Mouse (Mus musculus) embryo, embryonic 11.5 days (tissue): ENCODE data around the gene Ppfia1.

ENCODE experiments used
- DNase-seq: peaks from one replicate; pipeline ENCODE4 v3.0.0-alpha.2; 2012; ENCODE audit warnings: low read depth, low spot score

Ppfia1 gene

DNA sequence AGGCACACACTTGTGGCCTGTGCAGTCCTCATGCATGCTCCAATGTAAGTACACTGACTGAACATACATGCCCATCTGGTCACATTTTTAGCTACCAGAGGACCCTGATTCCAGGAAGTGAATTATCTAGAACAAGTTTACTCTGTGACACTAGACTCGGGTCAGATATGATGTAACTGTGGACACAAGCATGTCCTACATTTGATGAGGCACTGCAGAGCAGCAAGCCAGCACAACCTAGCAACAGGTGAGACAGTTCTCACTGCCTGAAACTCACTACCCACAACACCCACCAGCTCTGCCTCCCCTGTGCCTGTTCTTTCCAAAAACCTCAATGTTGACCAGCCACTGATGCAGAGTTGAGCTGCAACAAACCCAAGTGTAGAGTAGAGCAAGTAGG lies 2.7 kb downstream of the Ppfia1 start:
- no peak for DNase-seq

DNA sequence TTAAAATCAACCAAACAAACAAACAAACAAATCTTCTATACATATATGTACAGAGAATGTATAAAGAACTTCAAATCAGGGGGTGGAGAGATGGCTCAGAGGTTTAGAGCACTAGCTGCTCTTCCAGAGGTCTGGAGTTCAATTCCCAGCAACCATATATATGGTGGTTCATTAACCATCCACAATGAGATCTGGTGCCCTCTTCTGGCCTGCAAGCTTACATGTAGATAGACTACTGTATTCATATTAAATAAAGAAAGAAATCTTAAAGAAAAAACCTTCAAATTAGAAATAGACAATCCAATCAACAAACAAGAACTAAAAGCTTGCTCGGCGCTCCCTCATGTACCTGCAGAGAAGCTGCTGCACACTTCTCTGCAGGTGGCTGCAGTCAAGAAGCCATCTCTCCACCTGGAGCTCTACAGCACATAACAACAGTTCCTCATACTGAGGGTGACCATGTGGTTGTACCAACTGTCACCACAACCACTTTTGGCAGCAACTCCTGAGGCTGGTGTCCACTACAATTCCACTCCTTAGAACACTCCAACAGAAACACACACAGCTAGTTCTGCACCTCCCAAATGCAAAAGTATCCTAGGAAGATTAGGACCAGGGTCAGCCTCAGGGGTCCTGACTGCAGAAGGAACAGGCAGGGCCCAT lies 3.5 kb downstream of the Ppfia1 start:
- no peak for DNase-seq

DNA sequence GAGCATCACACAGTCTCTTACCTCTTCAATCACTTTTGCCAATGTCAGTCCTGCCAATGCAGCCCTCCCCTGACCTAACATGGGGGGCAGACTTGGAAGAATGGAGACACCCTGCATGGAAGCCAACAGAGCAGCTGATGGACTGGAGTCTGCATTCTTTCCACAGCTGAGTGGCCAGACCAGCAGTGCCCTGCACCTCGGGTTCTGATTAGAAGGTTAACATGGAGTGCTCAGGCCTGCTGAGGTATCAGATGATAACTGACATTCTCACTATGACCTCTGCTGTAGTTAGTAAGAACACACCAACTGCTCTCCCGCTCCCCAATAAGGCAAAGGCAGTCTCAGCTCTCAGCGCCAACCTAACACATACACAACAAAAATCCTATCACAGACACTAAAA lies 8.3 kb downstream of the Ppfia1 start:
- no peak for DNase-seq

- DNase-seq: no peak
Observed at GRCm38 (mm10) chr7:144541351-144541750, 12.2 kb downstream of the Ppfia1 start.

DNA sequence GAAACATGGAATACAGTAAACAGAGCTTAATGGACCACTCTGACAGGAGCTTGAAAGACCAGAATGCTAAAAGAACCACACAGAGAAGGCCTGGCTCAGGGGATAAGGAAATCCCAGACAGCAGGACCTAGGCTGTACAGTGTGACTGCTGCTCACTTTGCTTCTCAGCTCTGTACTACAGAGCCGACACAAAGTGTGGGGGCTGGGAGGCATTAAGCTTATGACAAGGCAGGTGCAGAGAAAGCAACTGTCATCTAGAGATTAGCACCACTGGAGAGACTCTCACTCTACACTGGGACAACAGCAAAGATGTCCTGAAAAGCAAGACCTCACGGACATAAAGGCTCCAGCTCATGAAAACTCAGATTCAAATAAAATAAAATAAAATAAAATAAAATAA lies 14.4 kb downstream of the Ppfia1 start:
- DNase-seq: no peak

GRCm38 (mm10) chr7:144538030-144538644 lies 15.4 kb downstream of the Ppfia1 start:
- no peak for DNase-seq

DNA sequence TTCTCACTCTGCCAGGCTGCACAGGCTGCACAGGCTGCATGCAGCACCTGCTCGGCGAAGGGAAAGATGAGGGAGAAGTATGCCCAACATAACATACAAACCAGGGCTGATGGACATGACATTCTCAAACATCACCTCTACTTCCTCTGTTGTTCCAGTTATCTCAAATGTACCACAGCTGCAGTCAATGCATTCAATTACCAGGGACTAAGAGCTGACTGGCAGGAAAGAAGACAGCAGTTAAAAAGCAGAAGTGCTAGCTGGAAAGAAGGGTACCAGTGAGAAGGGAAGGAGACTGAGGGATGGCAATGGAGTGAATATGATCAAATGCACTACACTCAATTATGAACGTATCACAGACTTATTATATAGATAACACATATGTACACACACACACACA lies 17.2 kb downstream of the Ppfia1 start:
- no peak for DNase-seq

GRCm38 (mm10) chr7:144534773-144535172 lies 18.8 kb downstream of the Ppfia1 start:
- DNase-seq: no peak

DNA sequence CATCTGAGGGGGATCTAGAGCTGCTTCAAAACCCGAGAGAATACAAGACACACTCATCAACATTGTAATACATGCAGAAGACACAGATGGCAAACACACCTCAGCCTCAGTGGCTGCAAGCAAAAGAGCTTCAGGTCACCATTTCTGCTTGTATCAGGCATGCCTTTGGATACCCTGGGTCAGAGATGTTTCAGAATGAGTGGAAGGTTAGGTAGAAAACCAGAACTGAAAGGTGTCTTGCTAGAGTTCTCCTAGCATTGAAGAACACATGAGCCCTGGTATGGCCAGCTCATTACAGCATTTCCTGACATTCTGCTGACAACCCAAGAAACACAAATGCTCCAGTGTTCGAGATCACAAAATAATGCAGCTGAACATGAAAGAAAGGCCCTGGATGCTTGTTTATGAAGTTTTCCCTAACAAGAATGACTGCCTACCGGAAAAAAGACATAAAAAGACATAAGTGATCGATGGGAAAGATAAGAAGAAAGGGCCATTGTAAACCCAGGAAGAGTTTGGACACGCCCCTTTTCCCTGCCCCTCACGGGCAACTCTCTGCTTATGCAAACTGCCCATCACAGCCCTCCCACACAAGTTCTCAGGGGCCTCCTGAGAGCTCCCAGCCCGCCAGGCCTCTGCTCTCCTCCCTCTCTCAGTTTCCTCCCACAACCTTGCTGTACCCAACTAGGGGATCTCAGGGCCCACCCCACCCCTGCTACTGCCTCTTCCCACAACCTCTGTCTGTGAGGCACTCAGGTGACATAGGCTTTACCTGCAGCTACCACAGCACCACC lies 21.7 kb downstream of the Ppfia1 start:
- no peak for DNase-seq

DNA sequence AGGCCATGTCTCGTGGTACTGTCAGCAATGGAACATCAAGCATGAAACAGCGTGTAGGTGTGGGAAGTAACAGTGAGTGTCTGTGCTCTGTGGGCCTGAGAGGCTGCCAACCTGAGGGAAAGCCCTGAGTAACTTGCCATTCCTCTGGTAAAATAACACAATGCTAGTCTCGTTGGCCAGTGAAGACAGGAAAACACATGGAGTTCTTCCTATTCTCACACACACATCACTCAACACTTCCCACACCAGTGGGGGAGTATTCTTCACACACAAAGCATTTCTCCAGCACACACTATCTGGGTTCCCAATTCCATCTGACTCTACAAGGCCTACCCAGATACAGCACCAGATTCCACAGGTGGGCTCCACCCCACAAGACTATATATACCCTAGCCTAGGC lies 23.7 kb downstream of the Ppfia1 start:
- no peak for DNase-seq

DNA sequence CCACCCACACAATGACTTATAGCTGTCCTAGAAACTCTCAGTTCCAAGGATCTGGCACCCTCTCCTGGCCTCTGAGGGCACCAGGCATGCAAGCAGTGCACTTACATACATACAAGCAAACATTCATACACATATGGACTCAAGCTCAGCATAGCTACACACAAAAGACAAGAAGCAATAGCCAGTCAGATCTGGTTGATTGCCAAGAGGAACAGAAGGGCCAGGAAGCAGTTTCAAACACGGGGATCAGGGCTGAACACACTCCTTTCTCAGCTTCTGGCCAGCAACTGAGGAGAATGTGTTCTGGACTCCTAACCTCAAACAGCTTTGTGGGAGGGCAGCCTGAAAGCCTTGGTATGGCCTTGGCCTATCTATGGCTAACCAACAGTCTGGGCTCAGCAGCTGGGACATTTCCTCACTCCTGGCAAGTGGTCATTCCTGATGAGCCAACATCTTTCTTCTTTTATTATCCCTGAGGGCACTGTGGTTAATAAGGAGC lies 25.8 kb downstream of the Ppfia1 start:
- no peak for DNase-seq

DNA sequence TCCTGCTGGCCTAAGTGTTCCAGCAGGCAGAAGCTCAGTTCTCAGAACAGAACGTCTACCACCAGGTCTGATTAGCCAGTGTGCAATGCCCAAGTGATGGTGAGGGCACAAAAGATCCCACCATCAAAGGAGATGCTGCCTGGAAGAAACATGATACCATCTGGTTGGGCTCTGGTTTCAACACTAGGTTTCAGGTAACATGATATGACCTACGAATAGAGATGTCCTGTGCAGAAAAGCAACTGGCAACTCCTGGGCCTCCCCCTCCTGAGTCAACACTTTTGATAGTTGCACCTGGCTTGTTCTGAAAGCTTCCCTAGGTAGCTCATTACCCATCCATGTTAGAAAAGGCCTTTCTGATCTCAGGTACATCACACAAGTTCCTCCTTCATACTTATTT lies 26.9 kb downstream of the Ppfia1 start:
- no peak for DNase-seq

DNA sequence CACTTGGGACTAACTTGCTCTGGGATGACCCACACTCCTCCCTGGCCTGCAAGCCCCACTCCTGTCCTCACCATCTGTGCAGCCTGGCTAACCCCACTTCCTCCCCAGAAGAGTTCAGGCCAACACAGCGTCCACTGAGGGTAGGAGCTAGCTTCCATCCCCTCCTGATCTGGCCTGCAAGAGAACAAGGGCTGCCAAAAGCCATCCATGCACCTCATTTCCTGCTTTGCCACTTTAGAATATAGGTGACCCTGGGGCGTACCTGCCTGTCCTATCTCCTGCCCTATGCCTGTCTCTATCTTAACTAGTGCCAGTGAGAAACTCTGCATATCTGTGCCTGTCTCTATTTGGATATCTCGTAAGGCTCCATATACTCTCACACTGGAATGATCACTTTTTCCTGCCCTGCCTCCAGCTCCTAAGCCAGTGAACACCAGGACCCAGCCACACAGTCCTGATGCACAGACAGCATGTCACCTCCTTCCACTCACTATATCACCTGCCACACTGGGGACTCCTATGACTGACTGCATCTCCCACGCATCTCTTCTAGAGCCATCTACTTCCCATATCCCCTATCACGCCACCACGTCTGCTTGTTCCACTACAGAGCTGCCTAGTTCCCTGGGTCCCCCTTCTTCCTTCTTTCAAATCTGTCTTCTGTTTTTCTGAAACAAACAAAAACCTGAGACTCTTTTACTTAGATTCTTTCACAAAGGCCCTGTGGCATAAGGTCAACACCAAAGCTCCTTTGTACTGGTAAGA lies 28.9 kb downstream of the Ppfia1 start:
- no peak for DNase-seq

DNA sequence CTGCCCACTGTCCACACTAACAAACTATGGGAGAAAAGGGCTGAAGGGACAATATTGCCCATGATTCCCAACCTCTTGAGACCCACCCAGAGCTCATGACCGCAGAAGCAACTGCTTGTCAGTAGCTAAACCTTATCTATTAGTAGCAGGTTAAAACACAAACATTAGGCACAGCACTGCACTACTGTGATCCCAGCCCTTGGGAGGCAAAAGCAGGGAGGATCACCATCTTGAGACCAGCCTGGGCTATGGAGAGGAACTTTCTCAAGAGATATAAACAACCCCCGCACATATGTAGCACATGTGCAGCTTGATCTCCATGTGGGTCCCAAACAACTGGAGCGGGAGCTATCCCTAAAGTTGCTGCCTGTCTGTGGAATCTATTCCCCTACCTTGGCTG lies 30.1 kb downstream of the Ppfia1 start:
- DNase-seq: no peak

DNA sequence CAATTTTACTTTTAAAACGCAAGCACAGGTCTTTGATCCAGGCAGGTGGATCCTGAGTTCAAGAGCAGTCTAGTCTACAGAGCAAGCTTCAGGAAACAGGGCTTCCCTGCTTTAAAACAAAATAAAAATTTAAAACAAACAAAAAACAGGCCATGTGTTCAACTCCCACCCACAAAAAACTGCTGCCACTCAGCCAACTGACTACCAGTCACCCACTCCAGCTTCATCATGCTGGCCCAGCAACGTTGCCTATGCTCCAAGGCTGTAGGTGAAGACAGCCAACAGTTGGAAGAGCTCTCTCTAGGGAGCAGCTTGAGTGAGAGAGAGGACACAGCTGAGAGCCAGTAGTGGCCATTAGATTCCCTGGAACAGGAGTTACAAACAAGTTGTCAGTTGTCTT lies 31.6 kb downstream of the Ppfia1 start:
- no peak for DNase-seq

GRCm38 (mm10) chr7:144519852-144520251 lies 33.7 kb downstream of the Ppfia1 start:
- DNase-seq: no peak

DNA sequence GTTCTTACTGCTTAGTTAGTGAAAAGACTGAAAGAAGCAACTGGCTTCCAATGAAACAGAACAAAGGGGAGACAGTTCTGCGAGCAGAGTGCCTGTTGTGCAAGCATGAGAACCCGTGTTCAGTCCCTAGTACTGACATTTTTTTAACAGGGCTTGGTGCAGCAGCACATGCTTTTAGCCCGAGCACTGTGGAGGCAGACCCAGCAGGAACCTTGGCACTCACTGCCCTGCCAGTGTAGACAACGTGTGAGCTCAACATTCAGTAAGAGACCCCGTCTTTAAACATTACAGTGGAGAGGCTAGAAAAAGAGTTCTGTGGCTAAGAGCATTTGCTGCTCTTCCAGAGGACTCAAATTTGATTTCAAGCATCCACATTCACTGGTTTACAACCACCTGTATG lies 36.8 kb downstream of the Ppfia1 start:
- no peak for DNase-seq

DNA sequence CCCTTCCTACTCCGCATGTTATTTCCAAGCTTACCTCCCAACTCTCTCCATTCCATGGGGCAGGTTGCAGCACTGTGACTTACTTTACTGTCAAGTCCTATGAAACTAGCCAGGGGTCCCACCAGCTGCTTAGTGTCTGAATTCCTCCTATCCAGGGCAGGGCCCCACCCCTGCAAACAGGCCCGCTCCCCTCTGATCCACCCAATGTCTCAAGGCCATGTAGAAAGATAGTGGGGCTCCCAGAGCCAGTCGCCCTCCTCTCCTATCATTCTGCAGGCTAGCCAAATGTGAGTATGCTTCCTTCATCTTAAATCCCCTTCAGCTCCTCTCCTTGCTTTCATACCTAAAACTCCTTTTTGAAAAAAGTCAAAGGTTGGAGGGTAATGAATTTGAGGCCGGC lies 44.4 kb downstream of the Ppfia1 start:
- DNase-seq: no peak

GRCm38 (mm10) chr7:144506807-144507206 lies 46.7 kb downstream of the Ppfia1 start:
- no peak for DNase-seq

DNA sequence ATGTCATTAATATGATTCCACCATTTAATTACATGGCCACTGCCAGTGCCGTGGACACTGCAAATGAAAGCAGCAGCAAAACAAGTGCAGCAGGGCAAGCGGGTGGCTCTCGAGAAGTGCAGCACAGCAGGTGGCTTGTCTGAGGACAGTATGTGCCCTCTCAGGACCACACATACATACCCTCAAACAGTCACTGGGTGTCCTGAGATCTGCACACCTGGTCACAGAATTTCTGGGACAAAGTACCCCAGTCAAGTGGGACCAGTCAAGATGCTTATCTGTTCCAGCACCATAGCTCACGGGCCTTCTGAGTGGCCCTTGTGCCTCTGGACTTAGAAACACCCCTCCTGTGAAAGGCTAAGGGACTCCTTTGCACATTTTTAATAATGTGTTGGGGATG lies 49.6 kb downstream of the Ppfia1 start:
- no peak for DNase-seq

GRCm38 (mm10) chr7:144492931-144493330 lies 60.6 kb downstream of the Ppfia1 start:
- DNase-seq: no peak
